35 mouse cellular contexts compared by ENCODE assay signal in the genomic region with DNA sequence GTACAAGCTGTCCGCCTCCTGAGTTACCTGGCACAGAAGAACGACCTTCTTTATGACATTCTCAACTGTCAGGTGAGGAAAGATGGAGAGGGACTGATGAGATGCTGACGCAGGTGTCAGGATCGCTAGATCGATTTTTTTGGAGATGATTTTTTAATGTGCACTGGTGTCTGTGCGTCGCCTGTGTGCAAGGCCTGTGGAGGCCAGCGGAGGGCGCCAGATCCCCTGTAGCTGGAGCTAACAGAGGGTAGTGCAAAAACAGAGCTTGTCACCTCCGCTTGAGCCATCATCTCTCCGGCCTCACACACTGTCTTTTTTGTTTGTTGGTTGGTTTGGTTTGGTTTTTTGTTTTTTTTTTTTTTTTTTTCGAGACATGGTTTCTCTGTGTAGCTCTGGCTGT. TPM values are rescaled to one million over a fixed set of nuclear protein-coding genes. Genes with fewer than 3 reads are reported as not detected.
DNase-seq lines count a peak whose midpoint lies in the region; ATAC-seq and TF ChIP-seq lines count a peak whose summit lies in the region.
"Had no signal": no experiment of that assay in that cellular context is flagged by ENCODE, and none has a peak within 500 bp of the region (broad histone marks: within the 10 kb centered on the region; RNA-seq: fewer than 3 reads in every experiment).

No protein-coding gene starts in this region.

- H3K4me3 ChIP-seq in kidney, postnatal 0 days (replicated peaks; ENCODE audit: low read depth, low read length), result no peak overlapping the region
- no peak overlapping the region for H3K4me3 ChIP-seq in lung, postnatal 0 days (ENCODE audit: low read depth, low read length)
- H3K4me3 ChIP-seq: embryonic facial prominence, embryonic 13.5 days; erythroblast, embryonic 14.5 days; forebrain, embryonic 12.5 days; hindbrain, embryonic 13.5 days; kidney, embryonic 15.5 days; liver, embryonic 15.5 days; midbrain, embryonic 13.5 days; neural tube, embryonic 12.5 days had no signal

- no peaks in the 10 kb centered on the region for H3K36me3 ChIP-seq in kidney, postnatal 0 days (ENCODE audit: insufficient read depth, low read length)
- no peaks in the 10 kb centered on the region for H3K36me3 ChIP-seq in lung, postnatal 0 days (ENCODE audit: insufficient read depth, low read length)
- H3K36me3 ChIP-seq: embryonic facial prominence, embryonic 13.5 days; forebrain, embryonic 12.5 days; hindbrain, embryonic 13.5 days; kidney, embryonic 15.5 days; liver, embryonic 15.5 days; midbrain, embryonic 13.5 days; neural tube, embryonic 12.5 days had no signal

- no peak for DNase-seq in kidney, postnatal 0 days (ENCODE audit: low spot score)
- DNase-seq in kidney, adult 18-20 months, result no peak
- DNase-seq in lung, postnatal 0 days (ENCODE audit: low spot score), result no peak
- DNase-seq in lung, postnatal 36 days, result no peak
- DNase-seq in ES-CJ7 (ENCODE audit: low read depth, low spot score), result peak; percentile 73
- DNase-seq in ZHBTc4 (ENCODE audit: low read depth, low spot score), result peak; percentile 85
- DNase-seq in adrenal gland, adult 8-10 months, result no peak
- DNase-seq: adrenal gland, adult 2 months; B cell, adult 2 months; cerebellum, adult 18-20 months; cerebellum, postnatal 36 days; embryo, embryonic 11 days; lung, postnatal 10 days; right cerebral cortex, postnatal 14 days; thymus, postnatal 14 days had no signal

- 0 out of 2 replicates have a peak, but pooled peaks cover 3% of the 10 kb centered on the region for H3K9me3 ChIP-seq in kidney, postnatal 0 days (replicated peaks; ENCODE audit: low read length)
- H3K9me3 ChIP-seq in lung, postnatal 0 days (ENCODE audit: low read length), result no peaks in the 10 kb centered on the region
- H3K9me3 ChIP-seq: liver, embryonic 15.5 days had no signal

- no peak overlapping the region for H3K27ac ChIP-seq in kidney, postnatal 0 days
- H3K27ac ChIP-seq in lung, postnatal 0 days (ENCODE audit: low read length), result no peak overlapping the region
- H3K27ac ChIP-seq: embryonic facial prominence, embryonic 13.5 days; forebrain, embryonic 12.5 days; hindbrain, embryonic 13.5 days; kidney, embryonic 15.5 days; liver, embryonic 15.5 days; midbrain, embryonic 13.5 days; neural tube, embryonic 12.5 days had no signal

- TF ChIP-seq EP300 in lung, postnatal 0 days (IDR thresholded peaks at IDR 0.05), result no peak

- no peak overlapping the region for H3K9ac ChIP-seq in kidney, postnatal 0 days (ENCODE audit: low read depth, low read length)
- no peak overlapping the region for H3K9ac ChIP-seq in lung, postnatal 0 days (replicated peaks; ENCODE audit: low read depth)
- H3K9ac ChIP-seq: embryonic facial prominence, embryonic 13.5 days; forebrain, embryonic 12.5 days; hindbrain, embryonic 13.5 days; kidney, embryonic 15.5 days; liver, embryonic 15.5 days; midbrain, embryonic 13.5 days; neural tube, embryonic 12.5 days had no signal

- no peak for ATAC-seq in kidney, postnatal 0 days (replicated peaks; ENCODE audit: low FRiP score, low read depth)
- no peak for ATAC-seq in lung, postnatal 0 days
- ATAC-seq: midbrain, embryonic 13.5 days had no signal

- WGBS in kidney, postnatal 0 days, result 56% methylated on average over 12 of the region's 12 CpGs
- WGBS in lung, postnatal 0 days, result 48% methylated on average over 12 of the region's 12 CpGs

- no peaks in the 10 kb centered on the region for H3K27me3 ChIP-seq in kidney, postnatal 0 days (ENCODE audit: insufficient read depth, low read length)
- no peaks in the 10 kb centered on the region for H3K27me3 ChIP-seq in lung, postnatal 0 days (replicated peaks; ENCODE audit: insufficient read depth, low read length)
- H3K27me3 ChIP-seq: CH12.LX; forebrain, embryonic 12.5 days; liver, embryonic 15.5 days; midbrain, embryonic 13.5 days; neural tube, embryonic 12.5 days had no signal

- TF ChIP-seq CTCF in kidney, postnatal 0 days (IDR thresholded peaks at IDR 0.05; ENCODE audit: low read depth), result 0 out of 2 replicates have a peak, but pooled peaks have one; percentile 14
- TF ChIP-seq CTCF in lung, postnatal 0 days (IDR thresholded peaks at IDR 0.05), result peak; percentile 28; the same call in 1 of the 2 replicates

- H3K4me2 ChIP-seq in kidney, postnatal 0 days (ENCODE audit: low read length), result no peak overlapping the region
- no peak overlapping the region for H3K4me2 ChIP-seq in lung, postnatal 0 days (replicated peaks; ENCODE audit: low read depth, low read length)
- H3K4me2 ChIP-seq: embryonic facial prominence, embryonic 13.5 days; forebrain, embryonic 12.5 days; hindbrain, embryonic 13.5 days; kidney, embryonic 15.5 days; liver, embryonic 15.5 days; midbrain, embryonic 13.5 days; neural tube, embryonic 12.5 days had no signal

- no peaks in the 10 kb centered on the region for H3K4me1 ChIP-seq in kidney, postnatal 0 days (replicated peaks; ENCODE audit: insufficient read depth, low read length)
- no peaks in the 10 kb centered on the region for H3K4me1 ChIP-seq in lung, postnatal 0 days (ENCODE audit: insufficient read depth, low read depth, low read length)
- H3K4me1 ChIP-seq: embryonic facial prominence, embryonic 13.5 days; forebrain, embryonic 12.5 days; hindbrain, embryonic 13.5 days; kidney, embryonic 15.5 days; liver, embryonic 15.5 days; midbrain, embryonic 13.5 days; neural tube, embryonic 12.5 days had no signal

RNA-seq across cellular contexts. Expression of gene Armc12, which starts 7.3 kb away (rescaled TPM):
- not detected in 2 replicates for polyA plus RNA-seq in kidney, postnatal 0 days (2015; fragmentation: Nextera tagmentation; extraction: Ambion mirVana)
- polyA plus RNA-seq in lung, postnatal 0 days (2015; fragmentation: Nextera tagmentation; extraction: Ambion mirVana), result not detected in 2 replicates
- total RNA-seq in adrenal gland, adult 8-10 months (2022), result not detected
- total RNA-seq: adrenal gland, adult 2 months; CH12.LX; gastrocnemius, adult 18-20 months; gastrocnemius, postnatal 4 days; heart, adult 8-10 months; heart, postnatal 25 days; layer of hippocampus, postnatal 25 days; left cerebral cortex, postnatal 10 days; megakaryocyte, adult 5-6 weeks had no signal
- polyA plus RNA-seq: adrenal gland, adult 2 months; embryonic facial prominence, embryonic 13.5 days; erythroblast, embryonic 14.5 days; forebrain, embryonic 12.5 days; heart, embryonic 14.5 days; hindbrain, embryonic 13.5 days; intestine, embryonic 14.5 days; kidney, embryonic 15.5 days; large intestine, adult 2 months; limb, embryonic 11.5 days; liver, embryonic 15.5 days; midbrain, embryonic 13.5 days; neural tube, embryonic 12.5 days had no signal

RNA-seq across cellular contexts. Expression of gene Clpsl2, which starts 11.3 kb away (rescaled TPM):
- polyA plus RNA-seq in kidney, postnatal 0 days (2015; fragmentation: Nextera tagmentation; extraction: Ambion mirVana), result not detected in 2 replicates
- not detected in 2 replicates for polyA plus RNA-seq in lung, postnatal 0 days (2015; fragmentation: Nextera tagmentation; extraction: Ambion mirVana)
- total RNA-seq in adrenal gland, adult 8-10 months (2022), result not detected
- total RNA-seq: adrenal gland, adult 2 months; CH12.LX; gastrocnemius, adult 18-20 months; gastrocnemius, postnatal 4 days; heart, adult 8-10 months; heart, postnatal 25 days; layer of hippocampus, postnatal 25 days; left cerebral cortex, postnatal 10 days; megakaryocyte, adult 5-6 weeks had no signal
- polyA plus RNA-seq: adrenal gland, adult 2 months; embryonic facial prominence, embryonic 13.5 days; erythroblast, embryonic 14.5 days; forebrain, embryonic 12.5 days; heart, embryonic 14.5 days; hindbrain, embryonic 13.5 days; intestine, embryonic 14.5 days; kidney, embryonic 15.5 days; large intestine, adult 2 months; limb, embryonic 11.5 days; liver, embryonic 15.5 days; midbrain, embryonic 13.5 days; neural tube, embryonic 12.5 days had no signal

RNA-seq across cellular contexts. Expression of gene Fkbp5, which starts 20.6 kb away (rescaled TPM):
- 16.2 and 20.4 TPM in 2 replicates for polyA plus RNA-seq in kidney, postnatal 0 days (2015; fragmentation: Nextera tagmentation; extraction: Ambion mirVana)
- 15.8 and 26.9 TPM in 2 replicates for polyA plus RNA-seq in lung, postnatal 0 days (2015; fragmentation: Nextera tagmentation; extraction: Ambion mirVana)
- total RNA-seq in adrenal gland, adult 8-10 months (2022), result 100 to 1,000 TPM in 2 of 4 experiments, 10 to 100 TPM in 2; 77.9 to 150 (median 98.7) TPM

RNA-seq across cellular contexts. Expression of gene Clps, which starts 22.7 kb away (rescaled TPM):
- not detected in 2 replicates for polyA plus RNA-seq in kidney, postnatal 0 days (2015; fragmentation: Nextera tagmentation; extraction: Ambion mirVana)
- polyA plus RNA-seq in lung, postnatal 0 days (2015; fragmentation: Nextera tagmentation; extraction: Ambion mirVana), result 0.32 and 0.42 TPM in 2 replicates
- total RNA-seq in adrenal gland, adult 8-10 months (2022), result not detected
- total RNA-seq: adrenal gland, adult 2 months; CH12.LX; gastrocnemius, adult 18-20 months; gastrocnemius, postnatal 4 days; heart, adult 8-10 months; heart, postnatal 25 days; layer of hippocampus, postnatal 25 days; left cerebral cortex, postnatal 10 days; megakaryocyte, adult 5-6 weeks had no signal
- polyA plus RNA-seq: embryonic facial prominence, embryonic 13.5 days; erythroblast, embryonic 14.5 days; forebrain, embryonic 12.5 days; heart, embryonic 14.5 days; hindbrain, embryonic 13.5 days; limb, embryonic 11.5 days; neural tube, embryonic 12.5 days had no signal

RNA-seq across cellular contexts. Expression of gene Lhfpl5, which starts 37.6 kb away (rescaled TPM):
- 0.17 TPM in 1 of 2 replicates, not detected in the other for polyA plus RNA-seq in kidney, postnatal 0 days (2015; fragmentation: Nextera tagmentation; extraction: Ambion mirVana)
- polyA plus RNA-seq in lung, postnatal 0 days (2015; fragmentation: Nextera tagmentation; extraction: Ambion mirVana), result 0.07 and 0.25 TPM in 2 replicates
- 1 to 10 TPM; 2.6 to 6.7 (median 4.2) TPM for total RNA-seq in adrenal gland, adult 8-10 months (2022)
- total RNA-seq: gastrocnemius, adult 18-20 months; gastrocnemius, postnatal 4 days; heart, adult 8-10 months; heart, postnatal 25 days; megakaryocyte, adult 5-6 weeks had no signal
- polyA plus RNA-seq: erythroblast, embryonic 14.5 days had no signal

Comparison
In these comparisons a context has a peak if more than half of its experiments do, and no peak if none do; other contexts are left out.
1. DNase-seq: peak in ES-CJ7 (single experiment) and ZHBTc4 (single experiment); none in kidney, postnatal 0 days (single experiment), kidney, adult 18-20 months (single experiment), lung, postnatal 0 days (single experiment), lung, postnatal 36 days (single experiment) and adrenal gland, adult 8-10 months (single experiment).